Mouse (Mus musculus): ENCODE data around the gene Sept9. TPM values are rescaled to one million over a fixed set of nuclear protein-coding genes. Genes with fewer than 3 reads are reported as not detected.

Gene Sept9
- total RNA-seq, 2 experiments from 2014 or later = 31.9 to 33.4 TPM

DNA sequence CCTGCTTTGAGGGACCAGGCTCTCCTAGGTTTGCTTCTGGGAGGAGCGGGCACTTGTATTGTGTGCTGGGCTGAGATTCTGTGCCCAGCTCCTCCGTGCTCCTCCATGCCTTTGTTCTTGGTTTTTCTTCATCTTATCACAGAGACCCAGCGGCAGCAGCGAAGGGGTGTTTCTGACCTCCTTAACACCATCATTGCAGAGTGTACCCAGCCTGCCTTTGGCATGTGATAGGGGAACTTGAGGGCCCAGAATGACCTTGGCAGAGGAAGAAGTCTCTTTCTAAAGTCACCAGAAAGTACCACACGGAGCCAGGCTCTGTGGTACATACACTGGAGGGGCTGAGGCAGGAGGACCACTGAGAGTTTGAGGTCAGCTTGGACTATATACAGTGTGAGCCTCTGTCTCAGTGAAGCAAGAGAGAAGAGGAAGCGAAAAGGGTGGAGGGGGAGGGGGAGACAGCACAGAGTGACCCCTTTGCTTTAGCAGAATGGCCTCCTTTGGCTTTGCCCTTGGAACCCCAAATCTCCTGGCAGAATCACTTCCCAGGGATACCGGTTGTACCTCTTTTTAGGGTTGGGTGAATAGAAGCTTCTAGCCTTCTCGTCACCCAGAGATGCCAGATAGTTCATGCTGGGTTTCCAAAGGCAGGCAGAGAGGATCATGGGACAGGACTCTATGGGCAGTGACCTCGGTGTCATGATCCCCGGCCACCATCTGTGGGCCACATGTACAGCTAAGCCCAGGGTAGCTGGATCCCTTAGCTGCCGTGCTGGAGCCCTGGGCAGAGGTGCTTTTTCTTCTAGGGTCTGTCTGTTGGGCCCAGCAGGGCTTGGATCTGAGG lies 83.8 kb downstream of the Sept9 start:
- no peak for ATAC-seq (replicated peaks; ENCODE audit: low FRiP score, poor library complexity, severe bottlenecking)

GRCm38 (mm10) chr11:117283889-117284450 lies 84.5 kb downstream of the Sept9 start:
- no peak for ATAC-seq (replicated peaks; ENCODE audit: low FRiP score, poor library complexity, severe bottlenecking)

DNA sequence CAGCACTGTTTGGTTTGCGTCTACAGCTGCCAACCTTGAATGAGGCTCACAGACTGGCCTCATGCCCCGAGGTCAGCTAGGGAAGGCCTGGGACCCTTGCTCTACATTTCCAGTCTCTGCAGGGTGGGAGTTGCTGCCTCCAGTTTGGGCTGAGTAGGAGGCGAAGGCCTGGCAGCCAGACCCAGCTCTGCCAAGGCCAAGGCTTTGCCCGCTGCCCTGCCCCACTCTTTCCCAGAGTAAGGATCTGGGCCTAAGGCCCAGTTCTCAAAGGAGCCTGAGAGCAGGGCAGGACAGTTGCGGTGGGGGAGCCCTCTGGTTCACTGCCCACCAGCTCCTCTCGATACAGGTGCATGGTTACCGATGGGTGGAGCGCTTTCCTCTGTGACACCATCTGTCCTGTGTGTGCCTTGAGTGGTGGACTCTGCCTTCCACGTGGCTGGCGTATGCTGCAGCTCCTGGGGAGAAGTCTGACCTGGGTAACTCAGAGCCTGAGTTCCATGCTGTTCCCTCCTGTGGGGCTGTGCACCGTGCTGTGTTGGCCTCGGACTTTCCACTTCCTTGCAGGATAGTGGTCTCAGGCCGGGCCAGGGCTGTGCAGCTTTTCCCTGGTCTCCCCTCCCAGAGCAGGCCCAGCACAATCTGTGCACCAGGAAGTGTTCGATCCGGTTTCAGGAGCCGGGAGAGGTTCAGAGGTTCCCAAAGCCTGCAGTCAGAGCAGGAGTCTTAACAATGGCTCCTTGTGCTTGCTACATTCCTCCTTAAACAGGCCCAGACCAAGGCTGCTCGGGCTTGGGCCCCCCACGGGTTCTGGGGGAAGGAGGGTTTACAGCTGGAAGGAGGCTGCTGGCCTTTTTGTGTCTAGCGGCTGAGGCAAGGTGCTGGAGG lies 85.5 kb downstream of the Sept9 start:
- no peak for ATAC-seq (replicated peaks; ENCODE audit: low FRiP score, poor library complexity, severe bottlenecking)

DNA sequence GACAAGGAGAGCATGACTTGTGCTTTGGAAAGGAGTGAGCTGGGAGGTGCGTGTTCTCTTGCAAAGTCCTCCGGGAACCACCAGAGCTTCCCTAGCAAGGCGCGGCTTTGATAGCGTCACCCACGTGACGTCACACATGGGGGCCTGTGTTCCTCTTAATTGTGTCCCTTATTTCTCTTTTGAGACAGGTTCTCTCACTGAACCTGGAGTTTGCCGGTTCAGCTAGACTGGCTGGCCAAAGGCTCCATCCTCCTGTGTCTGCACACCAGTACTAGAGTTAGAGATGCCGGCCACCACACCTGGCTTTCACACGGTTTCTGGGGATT lies 86.1 kb downstream of the Sept9 start:
- no peak for ATAC-seq (replicated peaks; ENCODE audit: low FRiP score, poor library complexity, severe bottlenecking)

GRCm38 (mm10) chr11:117287792-117288191 lies 88.3 kb downstream of the Sept9 start:
- ATAC-seq (replicated peaks; ENCODE audit: low FRiP score, poor library complexity, severe bottlenecking) = no peak

GRCm38 (mm10) chr11:117288765-117289164 lies 89.3 kb downstream of the Sept9 start:
- no peak for ATAC-seq (replicated peaks; ENCODE audit: low FRiP score, poor library complexity, severe bottlenecking)

GRCm38 (mm10) chr11:117291271-117292059 lies 92.0 kb downstream of the Sept9 start:
- no peak for ATAC-seq (replicated peaks; ENCODE audit: low FRiP score, poor library complexity, severe bottlenecking)

- no peak for ATAC-seq (replicated peaks; ENCODE audit: low FRiP score, poor library complexity, severe bottlenecking)
These were observed 93.0 kb downstream of the Sept9 start for GRCm38 (mm10) chr11:117292446-117292845.

GRCm38 (mm10) chr11:117295266-117295665 lies 95.8 kb downstream of the Sept9 start:
- ATAC-seq (replicated peaks; ENCODE audit: low FRiP score, poor library complexity, severe bottlenecking) = no peak

DNA sequence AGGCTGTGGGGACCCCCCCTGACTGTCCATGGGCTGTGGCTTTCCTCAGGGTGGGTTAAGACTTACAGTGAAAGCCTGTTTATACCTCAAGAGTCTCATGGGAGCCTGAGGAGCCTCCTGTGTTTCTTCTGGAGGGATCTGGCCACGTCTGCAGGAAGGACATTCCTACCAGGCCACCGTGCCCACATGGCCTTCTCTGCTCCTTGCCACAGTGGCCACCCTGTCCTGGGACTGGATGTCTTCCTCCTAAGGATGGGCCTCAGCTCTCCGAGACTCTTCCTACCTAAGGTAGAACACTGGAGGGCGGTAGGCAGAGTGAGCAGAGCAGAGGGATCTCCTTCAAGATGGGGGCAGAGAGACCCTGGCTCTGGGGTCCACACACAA lies 96.6 kb downstream of the Sept9 start:
- ATAC-seq (replicated peaks; ENCODE audit: low FRiP score, poor library complexity, severe bottlenecking) = no peak

DNA sequence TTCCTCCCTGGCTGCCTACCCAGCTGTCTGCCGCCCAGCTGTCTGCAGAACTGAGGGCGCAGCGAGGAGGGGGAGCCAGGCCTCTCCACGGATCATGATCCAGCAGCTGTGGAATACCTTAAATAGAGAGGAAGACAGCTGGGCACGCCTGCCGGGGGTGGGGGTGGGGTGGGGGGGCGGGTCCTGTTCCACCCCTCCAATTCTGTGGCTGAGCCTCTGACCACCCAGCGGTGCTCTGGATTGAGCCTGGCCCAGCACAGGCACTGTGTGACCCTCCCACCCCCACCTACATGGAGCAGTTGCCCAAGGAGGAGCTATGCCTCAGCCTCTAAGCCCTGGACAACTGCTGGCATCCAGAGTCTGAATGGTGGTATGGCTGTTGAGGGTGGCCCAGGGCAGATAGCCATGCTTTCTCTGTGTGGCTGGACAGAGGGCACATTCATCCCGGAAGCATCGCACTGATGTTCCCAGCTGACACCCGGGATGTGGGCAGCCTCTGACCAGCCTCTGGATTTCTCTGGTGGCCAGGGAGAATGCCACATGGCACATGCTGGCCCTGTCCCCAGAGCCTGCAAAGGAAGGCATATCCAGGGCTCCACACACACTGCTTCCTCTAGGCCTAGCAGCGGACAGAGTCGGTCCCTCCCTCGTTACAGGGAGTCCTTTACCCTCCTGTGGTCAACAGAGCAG lies 97.2 kb downstream of the Sept9 start:
- no peak for ATAC-seq (replicated peaks; ENCODE audit: low FRiP score, poor library complexity, severe bottlenecking)

- no peak for ATAC-seq (replicated peaks; ENCODE audit: low FRiP score, poor library complexity, severe bottlenecking)
These were observed 97.8 kb downstream of the Sept9 start for GRCm38 (mm10) chr11:117297190-117297829.

DNA sequence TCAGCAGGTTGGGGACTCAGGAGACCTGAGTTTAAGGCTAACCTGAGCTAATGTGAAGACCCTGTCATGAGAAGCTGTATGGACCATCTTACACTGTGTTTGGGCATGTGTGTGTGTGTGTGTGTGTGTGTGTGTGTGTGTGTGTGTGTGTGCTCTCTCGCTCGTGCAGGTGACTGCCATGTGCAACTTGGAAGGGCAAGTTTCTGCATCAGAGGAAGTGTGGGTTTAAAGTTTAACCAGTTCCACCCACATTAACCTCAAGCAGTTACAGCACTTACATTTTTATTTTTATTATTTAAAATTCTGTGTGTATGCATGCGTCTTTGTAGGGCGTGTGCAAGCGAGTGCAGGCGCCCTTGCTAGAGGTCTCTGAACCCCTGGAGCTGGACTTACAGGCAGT lies 100.3 kb downstream of the Sept9 start:
- no peak for ATAC-seq (replicated peaks; ENCODE audit: low FRiP score, poor library complexity, severe bottlenecking)

GRCm38 (mm10) chr11:117300809-117301208 lies 101.3 kb downstream of the Sept9 start:
- ATAC-seq (replicated peaks; ENCODE audit: low FRiP score, poor library complexity, severe bottlenecking) = no peak

GRCm38 (mm10) chr11:117301716-117302115 lies 102.3 kb downstream of the Sept9 start:
- ATAC-seq (replicated peaks; ENCODE audit: low FRiP score, poor library complexity, severe bottlenecking) = no peak

DNA sequence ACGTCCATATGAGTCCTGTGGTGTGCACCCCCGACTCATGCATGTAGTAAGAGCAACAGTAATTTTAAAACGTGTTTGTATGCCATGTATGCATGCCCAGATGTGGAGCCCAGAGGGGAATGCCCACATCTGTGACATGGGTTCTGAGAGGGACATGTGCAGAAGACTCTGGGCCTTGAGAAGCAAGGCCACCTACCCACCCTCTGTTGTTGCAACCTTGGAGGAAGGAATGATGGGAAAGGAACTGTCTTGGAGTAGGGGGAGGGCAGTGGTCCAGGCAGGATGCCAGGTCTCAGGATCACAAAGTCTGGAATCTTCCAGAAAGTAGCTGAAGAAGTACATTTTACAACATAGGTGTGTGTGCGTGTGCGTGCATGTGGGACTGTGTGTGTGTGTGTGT lies 102.9 kb downstream of the Sept9 start:
- ATAC-seq (replicated peaks; ENCODE audit: low FRiP score, poor library complexity, severe bottlenecking) = no peak

DNA sequence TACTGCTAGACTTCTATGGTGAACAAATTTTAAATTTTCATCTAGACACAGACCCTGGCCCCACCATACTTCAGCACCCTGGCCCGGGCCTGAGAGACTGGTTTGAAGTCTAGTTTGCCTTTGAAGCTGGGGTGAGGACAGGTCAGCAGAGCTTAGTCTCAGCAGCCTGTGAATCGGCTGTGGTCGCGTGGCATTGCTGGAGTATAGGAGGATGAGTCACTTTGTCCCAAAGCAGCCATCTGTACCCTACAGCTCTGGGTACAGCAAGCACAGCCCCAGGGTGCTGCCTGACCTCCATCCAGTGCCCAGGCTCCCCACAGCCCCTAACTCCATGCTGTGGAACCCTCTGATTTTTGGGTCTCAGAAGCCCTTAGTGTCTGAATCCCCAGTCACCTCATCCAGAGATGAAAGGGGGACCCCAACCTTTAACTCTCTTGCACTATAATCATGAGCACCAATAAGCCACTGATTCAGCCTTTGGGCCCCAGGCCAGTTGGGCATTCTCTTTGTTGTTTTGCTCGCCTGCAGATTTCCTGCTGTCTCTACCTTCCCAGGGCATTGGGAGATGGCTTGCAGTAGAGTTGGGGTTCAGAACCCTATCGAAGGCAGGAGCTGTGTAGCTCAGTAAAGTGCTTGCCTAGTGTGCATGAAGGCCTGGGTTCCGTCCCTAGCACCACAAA lies 106.2 kb downstream of the Sept9 start:
- no peak for ATAC-seq (replicated peaks; ENCODE audit: low FRiP score, poor library complexity, severe bottlenecking)

GRCm38 (mm10) chr11:117306311-117307088 lies 107.0 kb downstream of the Sept9 start:
- ATAC-seq (replicated peaks; ENCODE audit: low FRiP score, poor library complexity, severe bottlenecking) = no peak

Measured in erythroblast, adult 5-6 weeks (primary cell).